Mouse (Mus musculus): ENCODE data around the gene Bbs9.

Gene Bbs9

DNA sequence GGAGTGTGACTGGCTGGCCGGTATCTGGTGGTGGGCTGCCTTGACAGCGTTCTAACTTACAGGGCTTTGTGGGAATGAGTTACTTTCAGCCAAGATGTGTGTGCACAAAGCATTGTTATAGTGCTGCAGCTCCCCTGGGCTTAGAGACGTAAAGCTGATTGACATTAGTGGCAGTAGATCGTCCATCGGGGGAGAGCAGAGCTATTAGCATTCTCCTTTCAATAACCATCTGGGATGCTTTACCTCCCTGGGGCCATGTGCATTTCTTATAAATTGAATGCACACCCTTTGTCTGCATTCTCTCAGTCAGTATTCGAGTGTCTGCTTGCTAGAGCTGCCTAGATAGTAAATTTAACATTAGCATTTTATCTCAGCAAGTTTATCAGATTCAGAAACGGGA is 214.7 kb downstream of the Bbs9 start:
- DNase-seq (ENCODE audit: low read depth, low spot score): no peak

DNA sequence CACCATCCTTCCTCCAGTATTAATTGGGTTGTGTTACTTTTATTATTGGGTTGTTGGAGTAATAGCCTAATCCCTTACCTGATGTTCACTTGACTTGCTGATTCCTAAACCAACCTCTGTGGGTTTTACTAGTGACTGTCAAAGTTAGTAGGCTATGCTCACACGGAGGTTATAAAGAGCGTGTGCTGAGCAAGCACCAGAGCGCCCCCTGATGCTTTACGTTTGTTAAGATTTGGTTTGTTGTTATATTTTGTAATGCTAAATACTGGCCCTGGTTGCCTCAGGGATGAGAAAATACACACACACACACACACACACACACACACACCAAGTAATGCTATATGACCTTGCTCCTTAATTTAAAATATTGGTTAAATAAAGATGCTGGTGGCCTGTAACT is 219.9 kb downstream of the Bbs9 start:
- DNase-seq (ENCODE audit: low read depth, low spot score): no peak

DNA sequence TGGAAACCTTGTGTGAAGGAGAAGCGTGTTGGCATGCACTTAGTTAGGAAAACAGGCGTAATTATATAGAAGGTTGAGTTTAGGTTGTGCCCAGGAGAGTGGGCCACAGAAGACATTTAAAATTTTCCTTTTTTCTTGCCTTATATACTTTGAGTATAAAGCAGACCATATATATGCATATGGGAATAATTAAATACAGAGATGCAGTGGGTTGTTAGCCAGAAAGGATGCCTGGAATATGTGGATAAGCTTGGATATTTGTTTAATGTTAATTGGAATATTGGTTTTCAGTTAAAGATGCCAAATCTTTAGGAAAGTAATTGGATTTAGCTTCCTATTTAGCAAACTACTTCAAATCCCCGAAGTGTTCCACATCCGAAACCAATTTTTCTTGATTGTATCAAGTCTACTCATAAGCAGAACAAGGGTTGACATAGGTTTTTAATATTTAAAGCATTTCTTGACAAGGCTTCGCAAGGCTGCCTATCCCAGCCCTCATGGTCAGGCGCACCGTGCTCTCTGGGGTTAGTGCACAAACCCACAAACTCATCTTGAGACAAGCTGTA is 221.4 kb downstream of the Bbs9 start:
- DNase-seq (ENCODE audit: low read depth, low spot score): no peak

DNA sequence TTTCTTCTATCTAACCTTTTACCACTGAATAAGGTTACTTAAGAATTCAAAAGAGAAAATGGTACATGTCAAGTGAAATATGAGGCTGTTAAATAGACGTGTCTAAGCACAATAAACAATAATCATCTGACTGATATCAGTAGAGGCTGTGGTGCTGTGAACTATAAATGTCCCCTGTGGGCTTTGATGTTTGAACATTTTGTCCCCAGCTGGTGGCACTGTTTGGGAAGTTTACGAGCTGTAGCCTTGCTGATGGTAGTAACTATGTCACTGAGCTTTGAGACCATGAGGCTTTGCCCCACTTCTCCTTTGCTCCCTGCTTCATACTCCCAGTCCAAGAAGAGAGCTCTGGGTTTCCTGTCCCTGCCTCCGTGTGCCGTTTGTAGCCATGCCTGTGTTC is 222.3 kb downstream of the Bbs9 start:
- no peak for DNase-seq (ENCODE audit: low read depth, low spot score)

DNA sequence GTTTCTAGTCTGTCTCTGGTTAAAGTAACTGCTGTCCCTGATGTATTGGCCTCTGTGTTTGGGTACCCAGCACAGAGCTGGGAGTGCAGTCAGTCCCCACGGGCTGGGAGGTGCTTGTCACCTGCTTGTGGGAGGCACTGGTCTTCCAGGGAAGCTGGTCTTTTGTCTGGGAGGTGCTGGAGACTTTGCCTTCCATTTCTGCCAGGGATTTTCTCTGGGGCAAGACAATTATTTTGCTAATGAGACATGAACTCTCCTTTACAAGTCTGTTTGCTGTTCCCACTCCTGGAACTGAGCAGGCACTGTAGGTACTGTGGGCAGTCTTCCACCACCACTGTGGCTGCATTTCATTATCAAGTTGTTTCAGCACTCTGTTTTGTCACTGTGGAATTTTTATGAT is 223.0 kb downstream of the Bbs9 start:
- peak; percentile 14 for DNase-seq (ENCODE audit: low read depth, low spot score)

DNA sequence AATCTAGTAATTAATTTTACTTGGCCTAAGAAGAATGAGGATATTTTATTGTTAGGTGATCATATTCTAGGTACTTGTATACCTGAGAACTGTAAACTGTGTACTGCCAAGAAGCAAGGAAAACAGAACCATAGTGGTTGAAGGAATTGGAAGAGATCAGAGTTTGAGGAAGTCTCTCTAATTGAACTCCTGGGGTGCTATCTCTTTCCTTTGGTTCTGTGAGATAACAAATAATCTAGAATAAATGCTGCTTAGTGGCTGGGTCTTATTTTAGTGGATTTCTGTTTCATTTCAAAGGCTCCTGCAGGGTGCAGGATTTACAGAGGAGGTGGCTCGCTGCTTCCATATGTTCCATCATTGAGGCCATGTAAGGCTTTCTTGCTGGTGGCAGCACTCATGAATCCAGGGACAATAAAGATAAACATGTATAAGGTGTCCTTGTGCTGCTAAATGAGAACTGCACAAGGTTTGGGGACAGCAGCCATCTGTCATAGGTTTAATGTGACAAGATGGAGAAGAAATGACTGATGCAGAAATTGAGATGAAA is 226.6 kb downstream of the Bbs9 start:
- DNase-seq (ENCODE audit: low read depth, low spot score): no peak

DNA sequence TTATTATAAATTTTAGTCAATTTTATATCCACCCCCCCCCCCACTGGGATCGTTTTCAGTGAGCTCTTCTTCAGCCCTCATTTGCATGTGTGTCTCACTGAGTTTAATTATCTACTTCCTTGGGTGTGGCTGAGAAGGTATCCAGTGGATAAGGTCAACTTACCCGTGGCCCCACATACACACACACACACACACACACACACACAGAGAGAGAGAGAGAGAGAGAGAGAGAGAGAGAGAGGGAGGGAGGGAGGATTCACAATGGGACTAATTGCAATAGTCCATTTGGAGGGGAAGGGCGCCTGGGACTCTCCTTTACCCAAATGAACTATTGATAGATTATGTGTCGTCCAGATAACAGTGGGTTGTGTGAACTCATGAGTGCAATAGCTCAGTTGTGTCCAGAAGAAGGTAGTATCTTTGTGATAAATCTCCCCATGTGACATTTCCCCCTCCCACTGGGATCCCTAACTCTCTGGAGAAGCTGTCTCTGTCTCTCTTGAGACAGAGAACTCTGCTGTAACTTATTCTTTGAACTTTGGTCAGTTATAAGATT is 227.4 kb downstream of the Bbs9 start:
- no peak for DNase-seq (ENCODE audit: low read depth, low spot score)

DNA sequence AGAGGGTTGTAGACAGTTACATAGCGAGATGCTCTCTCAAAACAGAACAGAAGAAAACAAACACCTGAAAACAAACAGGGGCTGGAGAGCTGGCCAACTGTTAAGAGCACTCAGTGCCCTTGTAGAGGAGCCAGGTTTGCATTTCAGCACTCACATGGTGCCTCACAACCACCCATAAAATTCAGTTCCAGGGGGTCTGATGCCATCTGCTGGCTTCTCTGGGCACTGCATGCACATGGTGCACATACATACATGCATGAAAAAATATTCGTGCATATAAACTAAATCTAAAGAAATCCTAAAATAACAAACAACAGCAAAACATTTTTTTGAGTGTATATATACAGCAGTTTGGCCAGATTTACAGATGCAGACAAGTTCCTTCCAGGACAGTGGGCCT is 228.0 kb downstream of the Bbs9 start:
- DNase-seq (ENCODE audit: low read depth, low spot score): peak; percentile 24

DNA sequence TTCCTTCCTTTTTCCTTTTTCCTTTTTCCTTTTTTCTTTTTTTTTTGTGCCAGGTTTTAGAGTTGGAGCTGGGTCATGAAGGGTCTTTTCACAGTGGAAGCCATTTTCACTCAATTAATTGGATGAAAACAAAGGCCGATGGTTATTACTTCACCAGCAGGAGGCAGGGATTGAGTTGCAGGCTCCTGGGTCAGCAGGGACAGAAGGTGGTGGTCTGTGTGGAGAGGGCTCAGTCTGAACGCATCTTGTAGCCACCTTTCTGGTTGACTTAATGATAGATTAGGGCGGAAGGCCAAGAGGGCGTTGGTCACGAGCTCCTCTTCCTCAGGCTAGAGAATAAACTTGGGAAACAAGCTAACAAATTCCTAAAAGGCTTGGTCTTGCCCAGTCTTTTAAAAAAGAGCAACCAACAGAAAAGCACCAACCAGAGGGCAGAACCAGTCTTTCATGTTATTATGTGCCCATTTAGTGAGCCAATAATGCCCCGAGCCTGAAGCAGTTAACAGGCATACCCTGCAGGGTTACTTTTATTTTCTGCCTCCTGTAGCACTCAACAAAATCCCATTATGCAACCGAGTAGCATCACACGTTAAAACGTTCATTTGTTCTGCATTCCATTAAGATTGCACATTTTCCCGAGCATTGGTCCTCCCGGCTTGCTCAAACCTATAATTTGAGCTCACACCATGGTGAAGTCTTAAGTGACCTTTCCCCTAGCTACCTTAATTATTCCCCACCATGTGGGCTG is 231.8 kb downstream of the Bbs9 start:
- DNase-seq (ENCODE audit: low read depth, low spot score): no peak

DNA sequence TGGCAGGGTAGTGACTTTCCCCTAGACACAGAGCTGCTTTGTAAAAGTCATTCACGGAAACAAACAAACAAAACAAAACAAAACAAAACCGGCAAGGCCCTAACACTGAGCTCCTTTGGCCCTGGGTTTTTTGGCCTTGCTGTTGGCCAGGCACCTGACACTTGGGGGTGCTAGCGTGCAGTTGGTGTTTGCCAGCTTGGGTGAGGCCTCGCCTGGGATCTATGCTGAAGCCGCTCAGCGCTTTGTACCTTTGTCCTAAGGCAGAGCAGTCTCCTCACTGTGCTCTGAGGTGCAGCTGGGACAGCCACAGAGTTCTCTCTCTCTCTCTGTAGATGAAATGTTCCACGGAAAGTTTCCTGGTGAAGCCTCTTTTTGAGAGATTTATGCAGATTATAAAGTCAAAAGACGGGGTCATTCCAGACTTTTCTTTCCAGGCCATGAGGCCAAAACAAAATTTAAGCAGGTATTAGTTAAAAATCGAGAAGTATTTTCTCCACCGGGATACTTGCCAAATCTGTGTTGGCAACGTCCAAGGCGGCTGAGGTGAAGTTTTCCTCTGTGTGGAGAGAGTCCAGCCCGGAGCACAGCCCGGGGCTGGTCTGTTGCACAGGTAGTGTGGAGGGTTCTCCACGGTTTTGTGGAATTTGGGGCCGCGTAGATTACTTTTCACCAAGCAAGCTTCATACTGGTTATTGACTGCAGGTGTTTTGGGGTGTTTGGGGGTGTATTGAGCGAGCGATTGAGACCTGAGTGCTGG is 233.6 kb downstream of the Bbs9 start:
- DNase-seq (ENCODE audit: low read depth, low spot score): peak; percentile 72

DNA sequence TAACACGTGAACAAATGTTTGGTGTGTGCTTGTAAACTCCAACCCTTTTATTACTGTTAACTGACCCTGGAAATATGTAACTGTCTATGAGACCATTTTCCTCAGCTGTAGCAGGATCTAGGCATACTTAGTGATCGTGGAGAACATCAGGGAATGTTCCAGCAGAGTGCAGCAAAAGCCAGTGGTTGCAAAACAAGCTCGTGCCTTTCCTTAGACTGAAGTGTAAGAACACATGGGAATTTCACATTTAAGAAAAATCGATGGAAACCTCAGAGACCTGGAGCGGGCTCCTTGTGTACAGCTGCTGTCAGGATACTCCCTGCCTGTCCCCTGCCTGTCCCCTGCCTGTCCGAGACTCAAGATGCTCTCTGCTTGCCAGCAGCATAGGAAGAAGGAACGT is 234.5 kb downstream of the Bbs9 start:
- no peak for DNase-seq (ENCODE audit: low read depth, low spot score)

DNA sequence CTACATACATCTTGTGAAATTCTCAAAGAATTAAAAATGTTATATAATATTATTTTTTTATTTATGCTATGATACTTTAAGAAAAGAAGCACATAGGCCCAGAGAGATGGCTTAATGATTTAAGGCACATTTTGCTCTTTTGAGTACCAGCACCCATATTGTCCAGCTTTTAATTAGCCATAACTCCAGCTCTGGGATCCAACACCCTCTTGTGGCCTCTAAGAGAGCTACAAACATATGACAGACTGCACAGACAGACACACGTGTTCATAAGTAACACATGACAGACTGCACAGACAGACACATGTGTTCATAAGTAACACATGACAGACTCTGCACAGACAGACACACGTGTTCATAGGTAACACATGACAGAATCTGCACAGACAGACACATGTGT is 235.8 kb downstream of the Bbs9 start:
- DNase-seq (ENCODE audit: low read depth, low spot score): no peak

DNA sequence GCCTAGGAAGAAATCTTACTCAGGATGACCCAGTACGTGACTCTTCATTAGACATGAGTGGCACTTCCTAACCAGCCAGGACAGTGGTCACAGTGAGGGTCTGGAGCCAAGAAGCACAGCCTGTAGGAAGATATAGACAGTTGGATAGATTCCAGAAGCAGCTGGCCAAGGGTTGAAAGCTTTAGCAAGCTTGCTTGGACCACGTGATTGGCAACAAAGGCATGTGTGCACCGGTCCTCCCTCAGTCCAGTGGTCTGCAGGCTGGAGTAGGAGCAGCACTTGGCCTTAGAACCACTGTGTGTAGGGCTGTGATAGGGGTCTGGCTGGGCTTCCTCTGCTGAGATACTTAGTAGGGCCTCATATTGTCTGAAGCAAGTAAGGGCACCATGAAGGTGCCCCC is 237.2 kb downstream of the Bbs9 start:
- DNase-seq (ENCODE audit: low read depth, low spot score): no peak

DNA sequence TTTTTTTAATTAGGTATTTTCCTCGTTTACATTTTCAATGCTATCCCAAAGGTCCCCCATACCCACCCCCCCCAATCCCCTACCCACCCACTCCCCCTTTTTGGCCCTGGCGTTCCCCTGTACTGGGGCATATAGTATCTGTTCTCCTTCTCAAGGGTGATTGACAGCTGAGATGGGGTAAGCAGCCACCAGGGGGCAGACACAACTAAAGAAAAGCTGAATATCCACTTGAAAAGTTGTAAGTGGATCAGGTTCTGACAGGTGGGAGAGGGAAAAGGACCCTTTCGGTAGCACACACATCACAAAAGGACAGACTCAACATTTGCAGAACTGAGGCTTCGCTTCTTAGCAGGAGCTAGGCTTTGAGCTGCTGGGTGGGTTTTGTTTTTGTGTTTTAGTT is 237.8 kb downstream of the Bbs9 start:
- peak; percentile 68 for DNase-seq (ENCODE audit: low read depth, low spot score)

DNA sequence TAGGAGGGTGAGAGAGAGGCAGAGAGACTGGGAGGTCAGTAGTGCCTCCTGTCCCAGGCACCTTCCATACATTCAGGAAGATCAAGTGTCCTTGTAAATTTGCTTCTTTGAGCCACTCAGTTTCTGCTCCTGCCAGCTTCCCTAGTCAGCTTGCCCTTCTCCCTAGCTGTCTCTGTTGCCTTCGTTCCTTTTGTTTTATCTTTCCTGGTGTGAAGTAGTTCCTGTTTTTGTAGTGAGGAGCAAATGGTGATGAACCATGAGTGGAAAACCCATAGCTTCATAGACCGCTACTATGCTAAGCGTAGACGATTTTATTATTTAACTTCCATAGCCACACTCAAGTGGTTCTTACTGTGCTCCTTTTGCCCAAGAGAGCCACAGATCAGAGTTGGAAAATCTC is 242.1 kb downstream of the Bbs9 start:
- no peak for DNase-seq (ENCODE audit: low read depth, low spot score)

DNA sequence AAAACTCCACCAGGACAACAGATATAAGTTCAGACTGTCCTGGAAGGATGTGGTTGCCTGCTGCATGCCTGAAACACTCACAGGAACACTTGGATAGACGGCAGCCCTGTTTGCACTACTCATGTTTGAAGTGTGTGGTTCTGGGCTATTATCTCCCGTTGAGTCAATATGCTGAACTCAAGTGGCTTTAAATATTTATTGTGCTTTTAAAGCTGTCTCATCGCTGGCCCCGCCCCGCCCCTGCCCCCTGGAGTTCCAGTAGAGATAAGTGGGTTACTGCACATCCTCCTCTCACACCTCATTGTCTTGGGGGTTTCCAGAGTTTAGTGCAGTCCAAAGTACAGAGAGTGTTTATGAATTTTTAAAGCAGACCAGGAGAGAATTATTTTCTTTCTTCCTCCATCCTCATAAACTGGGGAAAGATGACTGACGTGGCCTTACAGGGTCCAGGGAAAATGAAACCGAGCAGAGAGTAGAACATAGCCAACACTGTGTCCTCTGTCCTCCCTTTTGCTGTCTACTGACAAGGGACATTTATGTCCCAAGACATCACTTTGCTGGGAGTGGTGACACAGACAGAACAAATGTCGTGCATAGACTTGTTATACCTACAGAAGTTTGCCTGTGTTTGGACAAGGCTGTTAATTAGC is 242.8 kb downstream of the Bbs9 start:
- no peak for DNase-seq (ENCODE audit: low read depth, low spot score)

DNA sequence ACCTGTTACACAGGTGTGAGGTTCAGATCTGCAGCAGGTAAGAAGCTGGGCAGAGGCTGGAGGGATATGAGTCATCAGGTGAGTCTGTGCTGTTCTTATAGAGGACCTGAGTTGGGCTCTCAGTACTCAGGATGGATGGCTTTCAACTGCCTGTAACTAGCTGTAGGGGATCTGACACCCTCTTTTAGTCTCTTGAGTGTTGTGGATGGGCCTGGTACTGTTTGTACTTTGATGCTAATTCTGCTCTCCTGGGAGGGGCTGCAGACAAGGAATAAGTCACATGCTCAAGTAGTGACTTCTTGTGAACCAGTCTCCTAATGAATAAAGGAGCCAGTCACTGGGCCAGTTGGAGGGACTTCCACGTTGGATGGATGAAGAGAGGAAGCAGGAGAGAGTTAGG is 257.1 kb downstream of the Bbs9 start:
- peak; percentile 92 for DNase-seq (ENCODE audit: low read depth, low spot score)

DNA sequence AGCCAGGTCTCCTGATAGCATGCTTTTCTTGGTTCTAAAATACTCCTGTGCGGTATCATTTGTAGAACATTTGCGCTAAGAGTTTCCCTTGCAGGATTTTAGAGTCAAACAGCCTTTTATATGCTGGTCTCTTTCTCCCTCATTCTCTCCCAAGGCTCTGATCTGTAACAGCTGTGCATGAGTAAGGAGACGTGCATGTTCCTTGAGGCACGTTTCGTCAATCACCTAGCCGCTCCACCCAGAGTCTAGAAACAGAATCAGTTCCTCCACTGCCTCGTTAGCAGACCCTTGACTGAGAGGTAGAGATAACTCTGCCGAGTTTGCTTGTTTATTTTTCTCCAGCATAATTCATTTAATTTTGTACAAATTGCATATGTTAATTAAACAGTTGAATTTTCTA is 259.4 kb downstream of the Bbs9 start:
- no peak for DNase-seq (ENCODE audit: low read depth, low spot score)

DNA sequence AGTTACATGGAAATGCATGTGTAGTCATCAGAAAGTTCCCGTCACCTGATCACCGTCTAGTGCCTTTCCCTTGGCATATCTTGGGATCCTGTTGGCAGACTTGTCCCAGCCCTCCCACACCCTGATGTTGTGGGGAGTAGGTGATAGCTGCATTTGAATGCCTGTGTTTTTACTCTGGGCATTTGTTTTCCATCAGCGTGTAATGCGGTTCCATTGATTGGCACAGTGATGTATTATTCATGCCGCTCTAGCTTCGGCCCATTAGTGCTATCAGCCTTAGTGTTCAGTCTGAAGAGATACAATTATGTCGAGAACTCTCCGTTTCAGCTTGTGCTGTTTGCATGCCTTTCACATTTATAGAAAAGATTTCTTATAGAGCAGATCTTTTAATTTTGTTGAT is 259.9 kb downstream of the Bbs9 start:
- no peak for DNase-seq (ENCODE audit: low read depth, low spot score)

DNA sequence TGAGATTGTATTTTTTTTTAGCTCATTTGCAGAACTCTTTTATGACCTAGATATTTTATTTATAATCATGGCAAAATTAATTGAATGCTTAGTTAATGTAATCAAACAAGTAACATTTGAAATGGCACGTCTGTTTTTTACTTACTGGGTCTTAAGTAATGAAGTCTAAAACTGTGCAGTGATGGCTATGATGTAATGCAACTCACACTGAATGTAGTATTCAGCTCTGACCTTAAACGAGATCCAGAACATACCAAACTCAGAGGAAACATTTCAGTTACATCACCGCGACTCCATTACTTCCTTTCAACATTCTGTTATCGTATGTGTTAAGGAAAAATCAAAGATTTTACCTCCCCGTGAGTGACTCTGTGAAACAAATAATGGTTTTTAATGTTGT is 262.4 kb downstream of the Bbs9 start:
- no peak for DNase-seq (ENCODE audit: low read depth, low spot score)

DNA sequence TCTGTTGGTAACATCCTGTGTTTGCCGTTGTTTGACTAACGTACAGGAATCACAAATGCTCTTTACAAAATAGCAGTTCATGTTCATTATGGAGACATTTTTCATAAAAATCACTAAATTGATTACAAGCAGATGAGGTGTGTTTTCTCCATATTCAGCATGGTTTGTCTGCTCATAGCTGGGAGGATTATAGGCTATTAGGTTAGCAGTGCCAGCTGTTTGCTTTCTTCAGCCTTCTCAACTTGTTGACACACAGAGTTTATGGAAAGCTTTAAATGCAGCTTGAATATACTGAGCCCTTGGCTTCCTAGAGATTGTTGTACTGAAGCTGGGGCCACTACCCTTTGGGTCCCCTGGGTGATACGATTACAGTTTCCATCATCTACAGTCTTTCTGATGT is 263.3 kb downstream of the Bbs9 start:
- DNase-seq (ENCODE audit: low read depth, low spot score): no peak

DNA sequence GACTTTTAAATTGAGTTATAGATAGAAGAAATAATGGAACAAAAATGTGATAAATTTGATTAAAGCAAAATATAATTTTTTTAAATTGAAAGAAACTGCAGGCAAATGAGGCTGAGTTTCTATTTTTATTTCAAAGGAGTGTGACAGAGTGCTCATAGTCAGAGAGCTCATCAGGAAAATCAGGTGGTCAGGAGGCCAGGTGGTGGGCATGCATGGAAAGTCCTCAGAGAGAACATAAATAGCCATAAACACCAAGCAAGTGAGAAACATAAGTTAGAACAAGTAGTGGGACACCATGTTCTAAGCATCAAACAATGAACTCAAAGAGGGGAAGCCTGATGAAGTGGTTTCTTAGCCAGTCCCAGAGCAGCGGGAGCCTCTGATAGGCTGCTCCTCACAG is 266.5 kb downstream of the Bbs9 start:
- DNase-seq (ENCODE audit: low read depth, low spot score): no peak
